Mouse (Mus musculus): ENCODE data around the gene Unc13d. TPM values are rescaled to one million over a fixed set of nuclear protein-coding genes. Genes with fewer than 3 reads are reported as not detected.

Unc13d gene
- total RNA-seq, 1 experiment from 2014 or later: 0.74 TPM

GRCm38 (mm10) chr11:116078221-116078620 lies 460 bp upstream of the Unc13d start:
- DNase-seq: peak; percentile 73

- DNase-seq: no peak
Observed at GRCm38 (mm10) chr11:116076836-116077235, 925 bp downstream of the Unc13d start.

- DNase-seq: no peak
Observed at GRCm38 (mm10) chr11:116076266-116076540, 1.6 kb downstream of the Unc13d start.

- DNase-seq: peak; percentile 47
Observed at GRCm38 (mm10) chr11:116075539-116076265, 2.1 kb downstream of the Unc13d start.

GRCm38 (mm10) chr11:116074436-116074991 lies 3.2 kb downstream of the Unc13d start:
- DNase-seq: no peak

GRCm38 (mm10) chr11:116072608-116073007 lies 5.2 kb downstream of the Unc13d start:
- no peak for DNase-seq

GRCm38 (mm10) chr11:116071510-116071909 lies 6.3 kb downstream of the Unc13d start:
- DNase-seq: peak; percentile 65

GRCm38 (mm10) chr11:116065345-116065744 lies 12.4 kb downstream of the Unc13d start:
- no peak for DNase-seq

- DNase-seq: peak; percentile 35
Observed at GRCm38 (mm10) chr11:116064187-116064867, 13.4 kb downstream of the Unc13d start.

GRCm38 (mm10) chr11:116063562-116063961 lies 14.2 kb downstream of the Unc13d start:
- peak; percentile 29 for DNase-seq

- DNase-seq: no peak
Observed at GRCm38 (mm10) chr11:116062521-116062920, 15.2 kb downstream of the Unc13d start.

GRCm38 (mm10) chr11:116061641-116062415 lies 15.9 kb downstream of the Unc13d start:
- DNase-seq: no peak

GRCm38 (mm10) chr11:116060596-116060995 lies 17.2 kb downstream of the Unc13d start:
- DNase-seq: no peak

GRCm38 (mm10) chr11:116059691-116060025 lies 18.1 kb downstream of the Unc13d start:
- DNase-seq: no peak

GRCm38 (mm10) chr11:116058868-116059690 lies 18.7 kb downstream of the Unc13d start:
- DNase-seq: no peak

- DNase-seq: no peak
Observed at GRCm38 (mm10) chr11:116058022-116058614, 19.6 kb downstream of the Unc13d start.

GRCm38 (mm10) chr11:116057237-116057881 lies 20.4 kb downstream of the Unc13d start:
- no peak for DNase-seq

- DNase-seq: no peak
Observed at GRCm38 (mm10) chr11:116055873-116056272, 21.9 kb downstream of the Unc13d start.

- no peak for DNase-seq
Observed at GRCm38 (mm10) chr11:116053510-116054229, 24.1 kb downstream of the Unc13d start.

GRCm38 (mm10) chr11:116050196-116050595 lies 27.6 kb downstream of the Unc13d start:
- no peak for DNase-seq

Measured in adrenal gland, postnatal 14 days (tissue).